Mouse (Mus musculus) monocyte, adult 2 months (primary cell): ENCODE measurements around the gene Zfp282.
"Not testable (repeated sequence)": the region's sequence is repeated elsewhere in the genome, so short reads cannot be mapped to it uniquely, and the experiment has no call there.

Experiments
- DNase-seq, 2 experiments: peaks; one replicate each; pipeline ENCODE4 v3.0.0; 2022; ENCODE audit warnings: low spot score in 2 of 2, low read depth in 1 of 2

Gene Zfp282

DNA sequence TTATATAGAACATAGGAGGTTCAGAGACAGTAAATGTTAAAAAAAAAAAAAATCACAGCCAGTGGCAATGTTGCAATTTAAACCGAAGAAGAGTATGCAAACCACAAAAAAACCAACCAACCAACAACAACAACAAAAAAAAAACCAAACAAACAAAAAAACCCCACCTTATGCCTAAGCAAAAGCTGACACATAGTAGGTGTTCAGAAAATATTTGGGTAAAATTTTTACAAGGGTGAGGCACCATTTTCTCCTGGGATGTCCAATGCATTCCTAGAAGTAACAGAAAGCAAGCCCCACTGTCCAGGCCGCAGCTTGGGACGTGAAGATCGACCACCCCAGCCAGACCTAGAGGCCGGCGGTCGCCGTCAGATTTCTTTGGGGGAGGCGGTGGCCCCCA lies at the start of gene Zfp282:
Zfp282 (plus strand) TSS at position 147 of the 400 bp plus-strand sequence.
- no peak for DNase-seq

- no peak for DNase-seq
Observed at GRCm38 (mm10) chr6:47827462-47827861, 49.5 kb upstream of the Zfp282 start.

- no peak for DNase-seq
Observed at GRCm38 (mm10) chr6:47828950-47829349, 48.1 kb upstream of the Zfp282 start.

DNA sequence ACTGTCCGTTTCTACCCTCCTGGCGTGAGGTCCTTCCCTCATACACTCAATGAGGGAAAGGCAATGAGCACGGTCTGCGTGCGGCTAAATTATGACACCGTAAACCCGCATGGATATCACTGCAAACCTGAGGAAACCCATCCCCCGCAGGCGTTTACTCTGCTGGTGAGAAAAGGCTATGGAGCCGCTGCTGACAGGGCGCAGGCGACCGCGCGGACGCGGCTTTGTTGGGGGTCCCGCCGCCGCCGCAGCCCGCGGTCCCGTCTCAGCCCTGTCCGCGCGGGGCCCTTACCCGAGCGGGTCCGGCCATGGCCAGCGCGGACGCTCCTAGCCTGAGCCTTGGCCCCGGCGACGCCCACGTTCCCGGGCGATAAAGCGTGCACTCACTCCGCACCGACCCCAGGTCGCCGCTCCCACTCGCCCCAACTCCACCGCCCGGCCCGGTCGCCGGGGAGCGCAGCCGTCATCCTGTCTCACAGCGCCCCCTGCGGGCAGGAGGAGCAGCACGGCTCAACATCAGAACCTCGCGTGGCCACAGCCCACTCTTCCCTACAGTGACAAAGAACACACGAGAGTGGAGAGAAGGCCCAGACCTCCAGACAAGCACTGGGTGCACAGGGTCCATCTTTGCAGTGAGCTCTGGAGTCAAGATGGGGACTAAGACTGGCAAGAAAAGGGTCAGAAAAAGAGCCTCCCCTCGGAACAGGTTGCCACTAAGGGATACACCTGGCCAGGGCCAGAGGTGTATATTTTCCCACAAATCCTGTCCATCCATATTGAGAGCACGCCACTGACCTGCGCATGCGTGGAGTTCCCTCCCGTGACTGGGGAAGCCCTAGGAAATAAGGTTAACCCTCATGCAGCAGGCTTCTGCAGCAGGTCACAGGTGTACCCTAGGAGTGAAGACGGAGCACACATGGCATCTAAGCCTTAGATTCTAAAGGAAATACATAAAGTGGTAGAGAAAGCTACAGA lies 46.6 kb upstream of the Zfp282 start, which contains the start of gene Zfp786:
Zfp786 (minus strand) TSS at position 764 of the 975 bp plus-strand sequence.
- peak; percentile 66 to 81 for DNase-seq

DNA sequence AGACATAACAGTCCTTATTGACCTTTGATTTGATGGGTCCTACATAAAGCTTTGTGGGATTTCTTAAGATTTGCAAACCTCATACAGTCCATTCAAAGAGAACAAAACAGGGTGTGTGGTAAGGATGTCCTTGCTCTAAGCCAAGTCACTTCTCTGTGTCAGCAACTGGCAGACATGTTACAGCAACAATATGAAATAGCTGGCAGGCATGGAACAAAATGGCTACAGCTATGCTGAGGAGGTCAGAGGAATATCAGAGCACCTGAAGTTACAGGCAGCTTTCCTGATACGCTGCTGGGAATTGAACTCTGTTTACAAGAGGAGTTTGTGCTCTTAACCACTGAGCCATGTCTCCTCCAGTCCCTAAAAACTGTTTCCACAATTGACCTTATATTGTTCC lies 44.8 kb upstream of the Zfp282 start:
- DNase-seq = no peak

GRCm38 (mm10) chr6:47835482-47835983 lies 41.5 kb upstream of the Zfp282 start, which contains the start of gene Zfp398:
Gene Zfp398 (plus strand): TSS chr6:47835661.
- DNase-seq = peak; percentile 88 to 94

GRCm38 (mm10) chr6:47835984-47836521 lies 41.0 kb upstream of the Zfp282 start:
- no peak for DNase-seq

DNA sequence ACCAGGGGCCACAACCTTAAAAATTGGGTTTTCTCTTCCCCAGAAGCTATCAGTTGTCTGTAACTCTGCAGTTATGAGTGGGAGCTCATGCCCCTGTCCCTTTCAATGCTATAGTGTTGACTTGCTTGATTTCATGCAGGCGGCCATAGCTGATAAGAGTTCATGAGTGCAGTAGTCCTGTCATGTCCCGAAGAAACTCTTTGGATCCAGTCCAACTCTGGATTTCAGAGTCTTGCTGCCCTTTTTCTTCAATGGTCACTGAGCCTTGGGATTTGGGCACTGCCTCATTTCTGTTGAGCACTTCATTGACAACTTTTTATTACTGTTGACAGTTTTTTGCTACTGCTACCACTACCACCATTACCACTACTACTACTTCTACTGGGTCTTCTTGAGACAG lies 39.4 kb upstream of the Zfp282 start:
- no peak for DNase-seq

- DNase-seq = no peak
Observed at GRCm38 (mm10) chr6:47841077-47841476, 35.9 kb upstream of the Zfp282 start.

DNA sequence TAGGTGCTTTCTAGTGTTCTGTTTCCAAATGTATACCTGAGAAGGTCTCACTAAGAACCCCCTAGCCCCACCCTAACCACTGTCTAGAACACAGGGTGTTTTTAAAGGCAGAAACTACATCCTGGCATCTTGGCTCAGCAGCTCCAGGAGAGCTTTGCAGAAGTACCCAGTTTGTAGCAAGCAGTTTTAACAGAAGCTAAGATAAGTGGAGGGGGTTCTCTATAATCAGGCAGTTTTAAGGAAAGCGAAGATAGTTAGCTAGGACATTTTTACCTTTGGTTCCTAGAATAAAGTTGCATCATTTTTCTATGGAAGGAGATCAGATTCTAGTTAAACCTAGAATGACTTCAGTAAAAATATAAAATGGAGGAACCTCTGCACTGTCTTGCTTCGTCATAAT lies 35.2 kb upstream of the Zfp282 start:
- no peak for DNase-seq

DNA sequence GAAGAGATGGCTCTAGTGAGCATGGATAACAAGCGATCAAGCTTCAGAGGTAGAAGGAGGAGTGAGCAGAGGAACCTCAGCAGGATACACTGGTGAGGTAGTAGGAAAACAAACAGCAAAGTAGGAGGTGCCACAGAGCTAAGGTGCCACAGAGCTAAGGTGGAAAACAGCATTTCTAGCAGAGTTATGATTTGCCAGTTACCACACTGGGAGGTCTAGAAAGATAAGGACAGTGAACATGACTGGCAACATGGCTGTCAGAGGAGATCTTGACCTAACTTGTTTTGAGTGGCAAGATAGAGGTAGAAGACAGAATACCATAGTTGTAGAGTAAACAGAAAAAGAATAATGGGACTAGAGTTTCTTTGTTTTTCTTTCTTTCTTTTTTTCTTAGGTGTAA lies 34.7 kb upstream of the Zfp282 start:
- DNase-seq = no peak

DNA sequence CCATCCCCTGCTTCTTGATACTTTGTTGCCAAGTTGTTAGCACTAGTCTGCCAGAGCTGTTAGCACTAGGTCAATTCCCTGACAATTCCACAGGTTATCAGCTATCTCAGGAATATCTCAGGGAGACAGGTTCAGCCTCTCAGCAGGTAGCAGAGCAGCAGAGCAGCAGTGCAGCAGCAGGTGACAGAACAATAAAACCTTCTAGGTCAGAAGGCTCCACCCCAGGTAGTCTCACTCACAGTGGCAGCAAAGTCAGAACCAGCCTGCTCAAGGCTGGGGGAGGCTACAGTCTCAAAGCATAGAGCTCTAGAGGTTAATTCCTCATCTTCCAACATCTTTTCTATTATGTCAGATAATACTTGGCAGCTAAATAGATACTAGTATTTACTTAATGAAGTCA lies 31.2 kb upstream of the Zfp282 start:
- no peak for DNase-seq

DNA sequence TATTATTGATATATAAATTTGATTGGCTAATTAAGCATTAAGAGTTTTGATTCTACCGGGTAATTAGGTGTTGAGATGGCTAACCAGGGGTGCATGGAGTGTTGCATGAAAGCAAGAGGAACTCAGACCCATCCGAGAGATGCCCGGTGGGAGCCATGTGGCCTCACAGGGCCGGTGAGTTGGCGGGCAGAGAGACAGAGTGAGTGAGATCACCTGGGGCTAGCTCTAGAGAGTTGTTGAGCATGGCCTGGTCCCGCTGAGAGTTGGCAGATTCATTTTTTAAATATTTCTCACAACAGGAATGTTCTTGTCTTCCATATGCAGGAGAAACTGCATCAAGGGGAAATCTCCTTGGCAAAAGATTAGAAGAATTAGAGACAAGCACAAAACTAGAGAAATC lies 19.8 kb upstream of the Zfp282 start:
- DNase-seq = no peak

DNA sequence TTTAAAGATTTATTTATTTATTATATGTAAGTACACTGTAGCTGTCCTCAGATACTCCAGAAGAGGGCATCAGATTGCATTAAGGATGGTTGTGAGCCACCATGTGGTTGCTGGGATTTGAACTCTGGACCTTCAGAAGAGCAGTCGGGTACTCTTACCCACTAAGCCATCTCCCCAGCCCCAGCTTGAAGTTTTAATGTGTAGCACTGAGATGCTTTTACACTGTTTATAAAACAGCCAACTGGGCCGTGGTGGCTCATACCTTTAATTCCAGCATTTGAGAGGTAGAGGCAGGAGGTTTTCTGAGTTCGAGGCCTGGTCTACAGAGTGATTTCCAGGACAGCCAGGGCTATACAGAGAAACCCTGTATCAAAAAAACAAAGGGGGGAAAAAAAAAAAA lies 19.3 kb upstream of the Zfp282 start:
- DNase-seq = not testable (repeated sequence)

DNA sequence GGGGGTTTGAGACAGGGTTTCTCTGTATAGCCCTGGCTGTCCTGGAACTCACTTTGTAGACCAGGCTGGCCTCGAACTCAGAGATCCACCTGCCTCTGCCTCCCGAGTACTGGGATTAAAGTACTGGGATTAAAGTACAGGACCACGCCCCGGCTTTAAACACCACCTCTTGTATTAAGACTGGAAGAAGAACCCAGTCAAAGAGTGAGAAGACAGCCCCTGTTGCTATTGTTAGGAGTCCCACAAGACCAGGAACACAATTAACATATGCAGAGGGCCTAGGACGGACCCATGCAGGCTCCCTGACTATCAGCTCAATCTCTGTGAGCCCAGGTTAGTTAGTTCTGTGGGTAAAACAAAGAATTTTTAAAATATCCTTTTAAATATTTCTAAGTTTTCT lies 4.7 kb upstream of the Zfp282 start:
- DNase-seq = no peak

DNA sequence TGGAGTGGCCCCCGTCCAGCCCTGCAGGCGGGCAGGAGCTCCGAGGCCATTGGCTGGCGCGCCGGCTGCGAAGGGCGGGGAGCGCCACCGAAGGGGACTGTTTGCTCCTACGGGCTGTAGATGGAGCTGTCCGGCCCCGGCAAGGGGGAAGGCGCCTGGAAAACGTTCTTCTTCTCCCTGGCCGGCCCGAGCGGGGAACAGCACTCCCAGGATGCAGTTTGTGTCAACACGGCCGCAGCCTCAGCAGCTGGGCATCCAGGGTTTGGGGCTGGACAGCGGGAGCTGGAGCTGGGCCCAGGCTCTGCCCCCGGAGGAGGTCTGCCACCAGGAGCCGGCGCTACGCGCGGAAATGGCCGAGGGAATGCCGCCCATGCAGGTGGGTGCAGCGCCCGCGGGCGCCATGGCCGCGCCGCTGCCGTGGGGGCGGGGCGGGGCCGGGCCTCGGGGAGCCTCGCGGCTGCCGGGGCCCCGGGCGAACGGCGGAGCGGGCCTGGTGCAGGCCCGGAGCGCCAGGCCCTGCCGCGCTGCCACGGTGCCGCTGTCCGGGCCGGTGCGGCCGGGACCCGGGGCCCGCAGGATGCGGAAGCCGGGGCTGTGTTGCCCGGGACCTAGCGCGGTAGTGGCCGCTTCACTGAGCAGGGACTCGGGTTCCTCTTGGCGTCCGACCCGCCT lies 593 bp downstream of the Zfp282 start:
- DNase-seq = peak; percentile 62 to 74

- DNase-seq = no peak
Observed at GRCm38 (mm10) chr6:47878133-47878514, 1.1 kb downstream of the Zfp282 start.

GRCm38 (mm10) chr6:47878593-47878992 lies 1.6 kb downstream of the Zfp282 start:
- no peak for DNase-seq

DNA sequence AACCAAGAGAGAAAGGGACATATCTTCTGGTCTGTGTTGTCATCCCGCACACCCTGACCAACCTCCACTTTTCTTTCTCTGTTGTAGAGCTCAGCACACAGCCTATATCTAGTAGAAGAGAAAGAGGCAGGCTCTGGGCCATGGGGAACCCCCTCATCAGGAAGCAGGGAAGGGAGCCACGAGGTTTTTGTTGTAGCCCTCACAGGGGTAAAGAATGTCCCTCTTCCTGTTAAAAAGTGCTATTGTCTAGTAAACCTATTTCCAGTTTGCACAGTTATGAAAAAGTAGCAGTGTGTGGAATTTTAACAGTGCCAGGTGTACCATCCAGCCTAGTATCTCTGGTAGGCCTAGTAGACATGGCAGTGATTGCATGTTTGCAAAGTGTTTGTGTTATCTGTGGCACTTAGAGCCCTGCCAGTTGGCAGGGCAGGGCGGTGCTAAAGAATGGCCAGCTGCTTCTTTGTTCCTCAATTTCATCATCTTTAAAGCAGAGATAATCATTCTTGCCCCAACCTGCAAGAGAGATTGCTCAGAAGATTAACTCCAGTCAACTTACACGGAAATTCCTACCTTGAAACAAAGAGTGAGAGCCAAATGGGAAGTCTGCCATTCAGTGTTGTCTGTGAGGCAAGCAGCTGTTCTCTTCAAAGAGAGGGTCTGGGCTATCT lies 2.2 kb downstream of the Zfp282 start:
- no peak for DNase-seq

- no peak for DNase-seq
Observed at GRCm38 (mm10) chr6:47880166-47880565, 3.2 kb downstream of the Zfp282 start.

- DNase-seq = peak in 1 of 2 experiments; percentile 13
Observed at GRCm38 (mm10) chr6:47888812-47889383, 11.9 kb downstream of the Zfp282 start.
